Mouse (Mus musculus) urinary bladder, postnatal 4 days (tissue): Measurements from ENCODE around the gene Emc9.

Experiments used
- DNase-seq, 2 experiments: peaks; one replicate each; pipeline ENCODE4 v3.0.0; 2021 to 2022; ENCODE audit warnings: low spot score in 2 of 2

Gene Emc9

GRCm38 (mm10) chr14:55560202-55561073, 24.7 kb downstream of the Emc9 start, which contains the start of gene A730061H03Rik:
TSS of gene A730061H03Rik (minus strand) at chr14:55560406.
- DNase-seq = peak; percentile 99

GRCm38 (mm10) chr14:55559799-55560201, 25.3 kb downstream of the Emc9 start, which contains the start of gene Dcaf11:
TSS of gene Dcaf11 (plus strand) at chr14:55560006.
- DNase-seq = peak; percentile 85 to 87

DNA sequence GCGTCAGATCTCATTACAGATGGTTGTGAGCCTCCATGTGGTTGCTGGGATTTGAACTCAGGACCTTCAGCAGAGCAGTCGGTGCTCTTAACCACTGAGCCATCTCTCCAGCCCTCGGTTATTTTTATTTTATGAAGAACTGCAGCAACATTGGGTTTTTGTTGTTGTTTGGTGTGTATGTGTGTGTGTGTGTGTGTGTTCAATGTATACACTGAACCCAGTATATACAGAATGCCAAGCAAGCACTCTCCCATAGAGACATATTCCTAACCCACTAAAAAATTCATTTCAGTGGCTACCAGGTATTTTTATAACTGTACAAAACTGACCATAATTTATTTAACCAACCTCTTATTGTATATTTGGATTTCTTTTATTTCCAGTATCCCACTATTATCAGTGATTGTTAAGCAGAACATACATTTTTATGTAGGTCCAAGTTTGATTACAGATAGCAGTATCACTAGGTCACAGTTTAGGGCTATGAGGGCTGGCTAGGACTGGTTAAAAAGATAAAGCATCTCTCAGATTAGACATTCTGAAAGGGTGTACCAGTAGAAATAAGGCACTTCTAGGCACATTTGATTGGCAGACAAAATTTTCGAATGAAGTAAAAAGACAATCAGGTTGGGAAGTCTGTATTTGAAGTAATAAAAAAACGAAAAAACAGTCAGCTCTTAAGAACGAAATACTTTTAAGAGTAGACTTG, 26.2 kb downstream of the Emc9 start:
- DNase-seq = no peak

DNA sequence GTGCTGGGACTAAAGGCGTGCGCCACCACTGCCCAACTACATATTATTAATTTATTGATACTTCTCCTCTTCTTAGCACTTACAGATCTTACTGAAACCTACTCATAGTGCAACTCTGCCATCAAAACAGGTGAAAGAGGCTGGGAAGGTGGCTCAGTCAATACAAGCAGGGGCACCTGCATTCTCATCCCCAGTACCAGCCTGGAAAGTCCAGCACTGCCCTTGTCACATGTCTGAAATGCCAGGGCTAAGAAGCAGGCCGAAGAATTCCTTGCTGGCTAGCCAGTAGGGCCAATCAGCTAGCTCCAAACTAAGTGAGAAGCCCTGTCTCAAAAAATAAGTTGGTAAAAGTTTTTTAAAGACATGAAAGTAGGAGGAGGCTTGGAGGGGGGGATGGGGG, 27.5 kb downstream of the Emc9 start:
- no peak for DNase-seq

DNA sequence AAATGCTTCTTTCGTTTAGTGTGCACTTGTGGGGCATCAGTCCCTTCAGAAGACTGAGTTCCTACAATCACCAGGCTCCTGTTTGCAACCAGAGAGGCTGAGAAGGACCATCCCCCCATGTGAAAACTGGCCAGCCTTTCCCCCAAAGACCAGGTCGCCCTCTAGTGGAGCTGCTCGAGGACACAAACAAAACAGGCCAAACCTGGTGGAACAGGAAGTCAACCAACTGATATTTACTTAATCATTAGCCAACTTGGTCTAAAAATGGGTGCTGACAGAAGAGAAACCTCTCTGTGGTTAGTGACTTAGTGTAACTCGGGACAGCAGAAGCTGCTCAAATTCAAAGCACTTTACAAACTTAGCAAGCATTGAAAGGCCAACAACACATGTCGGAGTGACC, 28.1 kb downstream of the Emc9 start:
- peak; percentile 77 to 88 for DNase-seq

- no peak for DNase-seq
These were observed 29.3 kb downstream of the Emc9 start for GRCm38 (mm10) chr14:55555788-55556187.

DNA sequence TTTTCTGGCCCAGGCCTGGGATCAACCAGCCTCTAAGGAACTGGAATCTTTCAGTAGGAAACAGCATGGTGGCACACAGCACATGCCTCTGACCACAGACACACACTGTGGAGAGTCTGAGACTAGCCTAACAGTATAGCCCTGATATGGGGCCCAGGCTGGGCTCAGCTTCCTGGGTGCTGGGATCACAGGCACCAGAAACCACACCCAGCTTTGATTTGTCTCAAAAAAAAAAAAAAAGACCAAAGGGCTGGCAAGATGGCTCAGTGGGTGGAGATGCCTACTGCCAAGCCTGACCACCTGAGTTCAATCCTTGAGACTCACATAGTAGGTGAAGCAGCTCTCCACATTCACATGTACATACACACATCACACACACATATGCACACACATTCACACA, 30.5 kb downstream of the Emc9 start:
- DNase-seq = no peak

DNA sequence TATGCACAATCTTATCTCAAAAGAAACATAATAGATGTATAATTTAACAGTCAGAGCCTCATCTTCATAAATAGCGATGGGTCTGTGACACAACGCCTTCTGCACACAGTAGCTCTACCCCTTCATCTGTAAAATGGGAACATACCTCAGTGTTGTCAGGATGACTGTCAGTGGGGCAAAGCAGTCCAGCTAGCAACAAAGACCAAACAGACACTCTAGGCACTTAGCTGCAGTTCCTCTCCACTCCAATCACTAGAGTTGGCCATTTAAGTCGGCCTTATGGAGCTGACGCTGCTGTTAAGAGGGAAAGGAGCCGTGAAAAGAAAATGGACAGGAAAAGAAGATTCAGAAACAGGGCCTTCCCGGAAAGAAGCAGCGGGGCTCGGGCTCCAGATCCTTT, 33.3 kb downstream of the Emc9 start:
- DNase-seq = no peak

DNA sequence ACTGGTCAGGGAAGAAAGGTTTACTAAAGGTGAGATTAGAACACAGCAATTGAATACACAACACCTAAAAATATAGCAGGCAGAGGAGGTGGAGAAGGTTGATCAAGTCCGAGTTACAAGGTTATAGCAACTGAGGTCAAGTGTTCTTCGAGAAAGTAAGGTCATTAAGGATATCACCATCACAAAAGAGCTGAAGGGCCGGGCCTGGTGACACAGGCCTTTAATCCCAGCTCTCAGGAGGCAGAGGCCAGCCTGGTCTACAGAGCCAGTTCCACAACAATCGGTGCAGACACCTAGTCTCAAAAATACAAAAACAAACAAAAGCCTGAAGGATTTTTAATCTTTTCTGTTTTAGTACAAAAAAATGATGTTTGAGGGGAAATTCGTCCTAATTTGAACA, 33.8 kb downstream of the Emc9 start:
- no peak for DNase-seq

GRCm38 (mm10) chr14:55550191-55550590, 34.9 kb downstream of the Emc9 start:
- DNase-seq = no peak

- no peak for DNase-seq
These were observed 40.8 kb downstream of the Emc9 start for GRCm38 (mm10) chr14:55544334-55544733.

- no peak for DNase-seq
These were observed 42.8 kb downstream of the Emc9 start for GRCm38 (mm10) chr14:55542268-55542667.

GRCm38 (mm10) chr14:55540787-55541321, 44.2 kb downstream of the Emc9 start:
- peak; percentile 78 to 88 for DNase-seq

DNA sequence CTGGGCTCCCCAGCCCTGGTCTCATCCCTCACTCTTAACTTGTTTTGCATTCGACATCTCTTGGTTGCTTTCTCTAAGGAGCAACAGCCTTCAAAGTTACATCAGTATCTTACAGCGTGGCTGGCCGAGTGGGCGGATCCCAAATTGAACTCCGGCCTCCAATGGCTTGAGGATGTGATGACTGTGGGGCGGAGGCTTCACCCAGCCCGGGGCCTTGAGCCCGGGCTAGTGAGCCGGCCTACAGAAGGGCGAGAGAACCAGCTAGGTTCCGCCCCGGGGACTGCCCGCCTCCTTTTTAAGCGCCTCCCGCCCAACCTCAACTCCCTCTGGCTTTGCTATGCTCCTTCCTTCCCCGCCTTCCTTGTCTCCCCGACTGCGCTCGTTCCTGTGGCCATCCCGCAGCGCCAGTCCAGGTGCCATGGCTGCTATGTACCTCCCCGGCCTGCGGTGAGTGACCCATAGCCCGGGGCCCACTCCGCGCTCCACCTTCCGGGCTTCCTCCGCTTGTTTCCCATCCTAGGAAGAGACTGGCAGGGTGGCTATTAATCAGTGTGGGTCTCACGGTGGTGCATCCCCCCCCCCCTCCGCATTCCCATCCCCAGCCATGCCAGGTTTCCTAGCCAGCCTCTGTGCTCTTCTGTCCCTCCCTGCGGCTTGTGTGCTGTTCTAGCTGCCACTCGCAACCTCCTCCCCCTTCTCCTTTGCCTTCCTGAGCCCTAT, 44.9 kb downstream of the Emc9 start, which contains the start of gene Pck2:
Gene Pck2, plus strand, starts transcription at position 200 of the 720 bp plus-strand sequence.
- DNase-seq = peak; percentile 89

DNA sequence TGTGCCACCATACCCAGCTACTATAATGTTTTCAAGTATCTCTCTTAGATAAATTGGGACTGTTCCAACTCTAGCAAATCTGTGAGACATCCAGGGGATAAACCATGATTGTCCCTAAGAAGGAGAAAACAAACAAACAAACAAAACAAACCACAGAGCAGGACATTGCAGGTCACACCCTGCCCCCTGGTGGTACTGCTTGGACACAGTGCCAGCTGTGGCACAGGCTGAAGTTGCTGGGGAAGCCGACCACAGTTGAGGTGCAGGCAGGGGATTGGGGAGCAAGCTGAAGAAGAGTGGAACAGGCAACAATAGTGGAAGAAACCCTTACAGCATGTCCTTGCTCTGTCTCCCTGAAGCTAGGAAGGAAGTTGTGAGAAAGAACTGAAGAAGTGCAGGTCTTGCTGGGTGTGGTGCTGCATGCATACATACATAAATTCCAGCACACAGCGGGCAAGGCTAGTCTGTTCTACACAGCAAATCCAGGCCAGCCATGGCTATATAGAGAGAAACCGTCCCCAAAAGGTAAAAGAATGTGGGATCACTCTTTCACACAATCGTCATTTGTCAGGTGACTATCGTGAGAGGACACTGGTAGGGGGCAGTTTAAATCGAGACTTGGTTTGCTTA, 48.9 kb downstream of the Emc9 start:
- no peak for DNase-seq
